Mouse (Mus musculus) retina, postnatal 7 days (tissue): ENCODE data around the gene Dppa5a.
"Not testable (repeated sequence)": the region's sequence is repeated elsewhere in the genome, so short reads cannot be mapped to it uniquely, and the experiment has no call there.

Experiments
- DNase-seq: peaks from one replicate; pipeline ENCODE4 v3.0.0-alpha.2; 2012; ENCODE audit warnings: low read depth, low spot score

Dppa5a gene

GRCm38 (mm10) chr9:78364701-78365100, 3.3 kb downstream of the Dppa5a start:
- DNase-seq: no peak

- no peak for DNase-seq
Measured at GRCm38 (mm10) chr9:78363374-78363773, 4.6 kb downstream of the Dppa5a start.

GRCm38 (mm10) chr9:78360484-78360872, 7.5 kb downstream of the Dppa5a start:
- DNase-seq: no peak

- DNase-seq: no peak
Measured at GRCm38 (mm10) chr9:78359750-78360483, 8.1 kb downstream of the Dppa5a start.

- DNase-seq: peak; percentile 43
Measured at GRCm38 (mm10) chr9:78358053-78358452, 9.9 kb downstream of the Dppa5a start.

- DNase-seq: no peak
Measured at GRCm38 (mm10) chr9:78355611-78356010, 12.4 kb downstream of the Dppa5a start, which contains the start of gene Gsta2. Gene Gsta2, minus strand, starts transcription at chr9:78355788.

GRCm38 (mm10) chr9:78354665-78355578, 13.1 kb downstream of the Dppa5a start:
- DNase-seq: no peak

GRCm38 (mm10) chr9:78351504-78352220, 16.3 kb downstream of the Dppa5a start:
- DNase-seq: no peak

GRCm38 (mm10) chr9:78350007-78350406, 18.0 kb downstream of the Dppa5a start:
- not testable (repeated sequence) for DNase-seq

GRCm38 (mm10) chr9:78349141-78349540, 18.8 kb downstream of the Dppa5a start:
- DNase-seq: not testable (repeated sequence)

GRCm38 (mm10) chr9:78348206-78349004, 19.6 kb downstream of the Dppa5a start:
- DNase-seq: not testable (repeated sequence)

GRCm38 (mm10) chr9:78347004-78347403, 21.0 kb downstream of the Dppa5a start:
- DNase-seq: no peak

- not testable (repeated sequence) for DNase-seq
Measured at GRCm38 (mm10) chr9:78345235-78345634, 22.7 kb downstream of the Dppa5a start.

GRCm38 (mm10) chr9:78343055-78343454, 24.9 kb downstream of the Dppa5a start:
- DNase-seq: not testable (repeated sequence)

- not testable (repeated sequence) for DNase-seq
Measured at GRCm38 (mm10) chr9:78342494-78342893, 25.5 kb downstream of the Dppa5a start.

- peak; percentile 24 for DNase-seq
Measured at GRCm38 (mm10) chr9:78340324-78340723, 27.7 kb downstream of the Dppa5a start.

- DNase-seq: not testable (repeated sequence)
Measured at GRCm38 (mm10) chr9:78337050-78337449, 30.9 kb downstream of the Dppa5a start.

GRCm38 (mm10) chr9:78327289-78327688, 40.7 kb downstream of the Dppa5a start, which contains the start of gene Omt2b:
Gene Omt2b, plus strand, starts transcription at chr9:78327589.
- not testable (repeated sequence) for DNase-seq

GRCm38 (mm10) chr9:78319499-78319898, 48.5 kb downstream of the Dppa5a start:
- DNase-seq: no peak
